Mouse (Mus musculus): ENCODE results near the gene Ppil1.

Ppil1 gene

GRCm38 (mm10) chr17:29263840-29264633, at the start of gene Ppil1:
Ppil1 (minus strand) TSS chr17:29264186.
- DNase-seq (ENCODE audit: low spot score in 2 of 2), result peak; percentile 40 to 81

- no peak for DNase-seq (ENCODE audit: low spot score in 2 of 2)
These were observed 49.3 kb upstream of the Ppil1 start for GRCm38 (mm10) chr17:29313300-29313699.

GRCm38 (mm10) chr17:29312082-29312481, 48.1 kb upstream of the Ppil1 start:
- DNase-seq (ENCODE audit: low spot score in 2 of 2), result no peak

- no peak for DNase-seq (ENCODE audit: low spot score in 2 of 2)
These were observed 47.6 kb upstream of the Ppil1 start for GRCm38 (mm10) chr17:29311602-29312001.

- DNase-seq (ENCODE audit: low spot score in 2 of 2), result no peak
These were observed 46.2 kb upstream of the Ppil1 start for GRCm38 (mm10) chr17:29310056-29310623.

GRCm38 (mm10) chr17:29305871-29306270, 41.9 kb upstream of the Ppil1 start:
- DNase-seq (ENCODE audit: low spot score in 2 of 2), result no peak

- no peak for DNase-seq (ENCODE audit: low spot score in 2 of 2)
These were observed 41.2 kb upstream of the Ppil1 start for GRCm38 (mm10) chr17:29305058-29305806.

- no peak for DNase-seq (ENCODE audit: low spot score in 2 of 2)
These were observed 40.5 kb upstream of the Ppil1 start for GRCm38 (mm10) chr17:29304376-29305057.

GRCm38 (mm10) chr17:29303856-29304255, 39.9 kb upstream of the Ppil1 start:
- no peak for DNase-seq (ENCODE audit: low spot score in 2 of 2)

- no peak for DNase-seq (ENCODE audit: low spot score in 2 of 2)
These were observed 39.1 kb upstream of the Ppil1 start for GRCm38 (mm10) chr17:29303087-29303486.

GRCm38 (mm10) chr17:29302149-29302548, 38.2 kb upstream of the Ppil1 start:
- no peak for DNase-seq (ENCODE audit: low spot score in 2 of 2)

GRCm38 (mm10) chr17:29301421-29301820, 37.4 kb upstream of the Ppil1 start:
- DNase-seq (ENCODE audit: low spot score in 2 of 2), result no peak

- no peak for DNase-seq (ENCODE audit: low spot score in 2 of 2)
These were observed 36.9 kb upstream of the Ppil1 start for GRCm38 (mm10) chr17:29300926-29301325.

- no peak for DNase-seq (ENCODE audit: low spot score in 2 of 2)
These were observed 35.3 kb upstream of the Ppil1 start for GRCm38 (mm10) chr17:29299282-29299681.

GRCm38 (mm10) chr17:29297813-29298212, 33.8 kb upstream of the Ppil1 start:
- no peak for DNase-seq (ENCODE audit: low spot score in 2 of 2)

- DNase-seq (ENCODE audit: low spot score in 2 of 2), result no peak
These were observed 33.3 kb upstream of the Ppil1 start for GRCm38 (mm10) chr17:29297321-29297720.

GRCm38 (mm10) chr17:29295835-29296234, 31.8 kb upstream of the Ppil1 start:
- no peak for DNase-seq (ENCODE audit: low spot score in 2 of 2)

- no peak for DNase-seq (ENCODE audit: low spot score in 2 of 2)
These were observed 30.0 kb upstream of the Ppil1 start for GRCm38 (mm10) chr17:29293807-29294605.

- DNase-seq (ENCODE audit: low spot score in 2 of 2), result no peak
These were observed 29.0 kb upstream of the Ppil1 start for GRCm38 (mm10) chr17:29292996-29293395.

GRCm38 (mm10) chr17:29291793-29292192, 27.8 kb upstream of the Ppil1 start:
- DNase-seq (ENCODE audit: low spot score in 2 of 2), result no peak

All from cerebellum, postnatal 4 days (tissue).